Mouse (Mus musculus): ENCODE data around the gene Bet1.

Bet1 gene

DNA sequence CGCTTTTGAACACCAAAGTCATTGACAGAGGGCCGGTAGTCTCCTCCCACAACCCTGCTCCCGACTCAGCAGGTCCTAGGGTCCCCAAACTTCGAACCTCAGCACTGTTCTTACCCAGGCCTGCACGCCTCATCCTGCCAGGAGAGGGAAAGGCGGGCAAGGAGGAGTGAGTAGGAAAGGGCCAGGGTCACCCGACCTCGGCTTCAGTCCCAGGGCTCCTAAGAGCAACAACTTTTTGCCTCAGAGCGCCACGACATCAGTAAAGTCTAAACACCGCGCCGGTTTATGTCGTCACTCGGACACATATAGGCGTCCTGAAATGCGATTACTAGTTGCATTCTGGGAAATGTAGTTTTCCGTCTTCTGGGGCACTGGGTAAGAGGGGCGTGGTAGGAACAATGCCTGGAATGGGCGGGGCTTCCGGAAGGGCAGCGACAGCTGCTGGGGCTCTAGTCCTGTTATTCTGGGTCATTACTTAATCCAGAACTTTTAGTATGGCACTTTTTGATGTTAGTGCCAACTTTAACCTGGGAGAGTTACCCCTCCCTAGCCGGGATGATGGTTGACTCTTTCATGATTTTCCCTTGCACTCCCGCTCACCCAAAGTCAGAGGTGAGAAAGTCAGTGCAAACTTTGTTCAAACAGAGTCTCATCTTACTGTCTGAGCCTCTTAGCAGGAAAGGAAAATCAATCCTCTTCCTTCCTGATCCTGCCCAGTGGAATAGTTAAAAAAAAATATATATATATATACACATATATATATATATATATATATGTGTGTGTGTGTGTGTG, at the start of gene Bet1:
Gene Bet1 (minus strand): TSS at position 310 of the 792 bp plus-strand sequence.
- DNase-seq (ENCODE audit: low read depth, low spot score): peak; percentile 97

GRCm38 (mm10) chr6:4132239-4132638, 45.5 kb upstream of the Bet1 start:
- peak; percentile 42 for DNase-seq (ENCODE audit: low read depth, low spot score)

- no peak for DNase-seq (ENCODE audit: low read depth, low spot score)
These were observed 44.4 kb upstream of the Bet1 start for GRCm38 (mm10) chr6:4131149-4131548.

DNA sequence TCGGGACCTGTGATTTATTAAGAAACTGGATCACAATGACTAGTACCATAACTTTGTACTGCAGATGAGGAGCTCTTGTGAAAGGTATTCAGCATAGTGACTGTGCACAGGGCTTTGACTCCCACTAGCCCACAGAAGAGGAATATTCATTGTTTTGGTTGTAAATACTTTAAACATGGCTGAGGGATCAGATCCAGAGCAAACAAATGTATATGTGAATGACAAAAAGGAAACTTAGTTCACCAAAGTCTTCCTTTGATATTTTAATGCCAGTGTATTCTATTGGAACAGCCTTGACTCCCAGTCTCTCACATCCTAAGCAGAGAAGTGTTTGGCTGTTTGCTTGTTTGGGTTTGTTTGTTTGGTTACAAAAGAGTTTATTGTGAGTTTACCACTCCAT, 31.8 kb upstream of the Bet1 start:
- no peak for DNase-seq (ENCODE audit: low read depth, low spot score)

- DNase-seq (ENCODE audit: low read depth, low spot score): no peak
These were observed 3.7 kb upstream of the Bet1 start for GRCm38 (mm10) chr6:4090423-4090822.

- no peak for DNase-seq (ENCODE audit: low read depth, low spot score)
These were observed 14.5 kb downstream of the Bet1 start for GRCm38 (mm10) chr6:4072281-4072680.

GRCm38 (mm10) chr6:4069714-4070113, 17.1 kb downstream of the Bet1 start:
- no peak for DNase-seq (ENCODE audit: low read depth, low spot score)

DNA sequence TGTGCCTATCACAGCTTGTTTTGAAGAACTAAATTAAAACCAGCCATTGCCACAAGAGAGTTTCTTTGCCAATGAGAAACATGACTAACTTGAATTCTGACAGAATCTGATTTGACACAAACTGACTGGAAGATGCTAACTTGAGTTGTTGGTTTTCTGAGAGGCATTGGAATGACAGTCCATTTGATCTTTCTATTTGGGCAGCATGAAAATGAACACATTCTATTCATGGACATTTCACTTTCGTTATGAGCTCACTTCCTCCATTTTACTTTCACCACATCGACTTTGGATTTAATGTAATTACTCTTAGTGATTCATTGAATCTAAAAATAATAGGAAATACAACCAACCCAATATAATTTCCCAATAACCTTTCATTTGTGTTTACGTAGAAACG, 32.4 kb downstream of the Bet1 start:
- no peak for DNase-seq (ENCODE audit: low read depth, low spot score)

DNA sequence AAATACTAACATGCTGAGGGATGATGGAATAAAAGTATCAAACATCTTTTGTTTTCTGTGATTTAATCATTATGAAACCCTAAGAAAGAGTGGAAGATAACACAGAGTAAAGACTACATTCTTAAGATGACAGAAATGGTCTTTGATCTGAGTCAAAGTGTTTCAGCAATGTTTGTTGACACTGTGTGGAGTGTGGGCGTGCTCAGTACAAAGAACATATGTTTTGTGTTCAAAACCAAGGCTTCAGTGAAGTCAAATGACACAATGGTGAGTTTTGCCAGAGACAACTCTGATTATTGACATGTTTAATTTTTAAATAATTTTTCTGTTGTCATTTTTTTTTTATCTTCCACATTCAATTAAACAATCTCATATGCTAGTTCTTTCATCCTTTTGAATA, 33.9 kb downstream of the Bet1 start:
- DNase-seq (ENCODE audit: low read depth, low spot score): no peak

GRCm38 (mm10) chr6:4047200-4047599, 39.6 kb downstream of the Bet1 start:
- no peak for DNase-seq (ENCODE audit: low read depth, low spot score)

- DNase-seq (ENCODE audit: low read depth, low spot score): no peak
These were observed 45.0 kb downstream of the Bet1 start for GRCm38 (mm10) chr6:4041821-4042220.

DNA sequence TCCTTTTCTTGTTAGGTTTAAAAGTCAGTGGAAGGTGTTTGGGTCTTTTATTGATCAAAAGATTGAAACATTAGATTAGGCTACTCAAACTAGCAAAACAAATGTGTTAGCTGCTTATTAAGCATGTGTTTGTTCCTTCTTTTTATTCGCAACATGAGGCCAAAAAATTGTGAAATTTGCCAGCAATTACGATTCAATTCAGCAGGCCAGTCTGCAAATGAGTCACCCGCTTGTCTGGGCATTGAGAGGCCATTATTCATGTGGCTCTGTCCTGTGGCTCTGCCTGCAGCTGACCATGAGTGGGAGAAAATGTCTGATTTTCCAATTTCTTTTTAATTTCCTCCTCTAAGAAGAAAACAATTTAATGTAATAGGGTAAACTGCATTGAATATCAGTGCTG, 55.8 kb downstream of the Bet1 start:
- DNase-seq (ENCODE audit: low read depth, low spot score): peak; percentile 49

Measured in brain, adult 2 months (tissue).